Mouse (Mus musculus): Measurements from ENCODE around the gene Ggta1. TPM values are rescaled to one million over a fixed set of nuclear protein-coding genes. Genes with fewer than 3 reads are reported as not detected.
A peak's percentile ranks its signal among the peaks of the same experiment; 100 is the strongest.

Gene Ggta1
- total RNA-seq, 2 experiments from 2014 or later = 7.9 to 18.4 TPM

GRCm38 (mm10) chr2:35443981-35444763, 18.9 kb downstream of the Ggta1 start:
- no peak for ATAC-seq (replicated peaks; ENCODE audit: low FRiP score, poor library complexity, severe bottlenecking)

DNA sequence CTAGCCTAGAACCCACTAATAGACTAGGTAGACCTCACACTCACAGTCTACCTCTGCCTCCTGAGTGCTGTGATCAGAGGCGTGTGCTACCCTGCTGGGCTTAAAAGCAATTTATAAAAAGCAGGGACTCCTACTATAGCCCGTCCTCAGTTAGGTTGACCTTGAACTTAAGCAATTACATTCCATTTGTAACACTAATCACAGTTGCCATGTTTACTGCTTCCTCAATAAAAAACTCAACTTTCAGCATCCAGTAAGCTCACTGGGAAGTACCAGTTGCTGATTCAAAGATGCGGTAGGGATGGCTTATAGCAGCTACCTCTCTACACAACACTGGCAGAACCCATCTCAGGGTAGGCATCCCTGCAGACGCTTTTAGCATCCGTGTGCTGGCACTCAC, 19.7 kb downstream of the Ggta1 start:
- ATAC-seq (replicated peaks; ENCODE audit: low FRiP score, poor library complexity, severe bottlenecking) = no peak

- ATAC-seq (replicated peaks; ENCODE audit: low FRiP score, poor library complexity, severe bottlenecking) = no peak
Observed at GRCm38 (mm10) chr2:35442079-35442478, 21.0 kb downstream of the Ggta1 start.

GRCm38 (mm10) chr2:35441419-35441818, 21.6 kb downstream of the Ggta1 start:
- no peak for ATAC-seq (replicated peaks; ENCODE audit: low FRiP score, poor library complexity, severe bottlenecking)

- ATAC-seq (replicated peaks; ENCODE audit: low FRiP score, poor library complexity, severe bottlenecking) = no peak
Observed at GRCm38 (mm10) chr2:35440480-35440879, 22.6 kb downstream of the Ggta1 start.

GRCm38 (mm10) chr2:35437796-35438195, 25.2 kb downstream of the Ggta1 start:
- ATAC-seq (replicated peaks; ENCODE audit: low FRiP score, poor library complexity, severe bottlenecking) = no peak

- no peak for ATAC-seq (replicated peaks; ENCODE audit: low FRiP score, poor library complexity, severe bottlenecking)
Observed at GRCm38 (mm10) chr2:35434576-35435123, 28.4 kb downstream of the Ggta1 start.

- no peak for ATAC-seq (replicated peaks; ENCODE audit: low FRiP score, poor library complexity, severe bottlenecking)
Observed at GRCm38 (mm10) chr2:35433428-35433827, 29.6 kb downstream of the Ggta1 start.

- no peak for ATAC-seq (replicated peaks; ENCODE audit: low FRiP score, poor library complexity, severe bottlenecking)
Observed at GRCm38 (mm10) chr2:35432472-35432871, 30.6 kb downstream of the Ggta1 start.

- no peak for ATAC-seq (replicated peaks; ENCODE audit: low FRiP score, poor library complexity, severe bottlenecking)
Observed at GRCm38 (mm10) chr2:35432011-35432410, 31.0 kb downstream of the Ggta1 start.

- no peak for ATAC-seq (replicated peaks; ENCODE audit: low FRiP score, poor library complexity, severe bottlenecking)
Observed at GRCm38 (mm10) chr2:35430806-35431205, 32.2 kb downstream of the Ggta1 start.

DNA sequence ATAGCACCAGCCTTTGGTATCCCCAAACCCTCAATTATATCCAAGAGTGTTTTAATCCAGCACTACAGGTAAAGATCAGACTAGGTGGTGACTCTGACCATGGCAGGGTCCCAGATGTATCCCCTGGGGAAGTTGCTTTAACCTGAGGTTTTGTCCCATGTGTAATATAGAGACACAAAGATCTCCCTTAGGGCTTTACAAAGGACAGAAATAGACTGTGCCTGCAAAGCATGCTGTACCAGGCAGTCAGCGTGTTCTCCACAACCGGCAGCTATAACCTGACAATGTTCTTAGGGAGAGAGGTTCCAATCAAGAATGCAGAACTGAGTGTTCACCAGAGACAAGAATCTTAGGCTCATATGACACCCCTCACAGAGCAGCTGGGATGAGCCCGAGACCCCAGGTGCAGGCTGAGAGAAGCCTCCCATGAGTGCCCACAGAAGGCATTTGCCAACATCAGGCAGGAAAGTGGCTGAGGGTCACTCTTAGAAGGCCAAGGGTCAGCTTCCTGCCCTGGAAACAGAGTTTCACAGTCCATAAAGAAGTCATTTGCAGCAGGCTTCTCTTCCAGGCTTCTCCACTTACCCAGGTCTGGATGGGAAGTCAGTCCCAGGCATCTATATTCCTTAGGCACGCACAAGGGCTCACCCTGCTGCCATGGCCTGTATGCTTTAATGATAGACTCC, 34.3 kb downstream of the Ggta1 start:
- no peak for ATAC-seq (replicated peaks; ENCODE audit: low FRiP score, poor library complexity, severe bottlenecking)

DNA sequence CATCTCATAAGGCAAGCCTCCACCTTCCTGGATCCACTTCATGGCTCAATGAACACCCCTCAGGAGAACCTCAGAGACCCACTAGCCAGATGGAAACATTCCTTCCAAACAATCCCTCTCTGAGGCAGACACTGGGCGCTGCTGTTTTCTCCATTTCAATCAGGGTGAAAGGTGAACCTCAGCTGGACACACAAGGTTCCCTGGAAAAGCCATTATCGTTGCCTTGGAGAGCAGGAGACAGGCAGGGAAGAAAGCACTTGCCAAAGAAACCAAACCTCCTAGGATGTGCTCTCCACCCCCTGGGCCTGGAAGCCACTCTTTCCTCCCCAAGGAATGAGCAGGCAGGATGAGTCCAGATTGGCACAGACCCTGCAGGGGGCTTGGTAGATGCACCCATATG, 35.5 kb downstream of the Ggta1 start:
- no peak for ATAC-seq (replicated peaks; ENCODE audit: low FRiP score, poor library complexity, severe bottlenecking)

GRCm38 (mm10) chr2:35423711-35424339, 39.2 kb downstream of the Ggta1 start:
- ATAC-seq (replicated peaks; ENCODE audit: low FRiP score, poor library complexity, severe bottlenecking) = no peak

DNA sequence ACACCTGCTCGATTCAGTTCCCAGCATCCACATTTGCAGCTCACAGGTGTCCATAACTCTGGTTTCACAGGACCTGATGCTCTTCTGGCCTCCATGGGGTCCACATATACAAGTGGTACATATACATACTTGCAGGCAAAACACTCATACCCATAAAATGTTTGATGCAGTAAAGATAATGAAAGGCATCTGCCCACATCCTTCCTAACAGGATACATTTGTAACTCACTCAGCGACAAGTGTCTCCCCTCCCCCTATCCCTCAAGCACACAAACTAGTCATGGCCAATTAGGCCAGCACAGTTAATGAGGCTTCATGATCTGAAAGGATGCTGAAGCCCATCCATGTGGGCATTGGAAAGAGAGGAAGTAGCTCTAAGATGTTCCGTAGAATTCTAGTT, 40.6 kb downstream of the Ggta1 start:
- no peak for ATAC-seq (replicated peaks; ENCODE audit: low FRiP score, poor library complexity, severe bottlenecking)

- ATAC-seq (replicated peaks; ENCODE audit: low FRiP score, poor library complexity, severe bottlenecking) = peak; percentile 64
Observed at GRCm38 (mm10) chr2:35420681-35421080, 42.4 kb downstream of the Ggta1 start.

DNA sequence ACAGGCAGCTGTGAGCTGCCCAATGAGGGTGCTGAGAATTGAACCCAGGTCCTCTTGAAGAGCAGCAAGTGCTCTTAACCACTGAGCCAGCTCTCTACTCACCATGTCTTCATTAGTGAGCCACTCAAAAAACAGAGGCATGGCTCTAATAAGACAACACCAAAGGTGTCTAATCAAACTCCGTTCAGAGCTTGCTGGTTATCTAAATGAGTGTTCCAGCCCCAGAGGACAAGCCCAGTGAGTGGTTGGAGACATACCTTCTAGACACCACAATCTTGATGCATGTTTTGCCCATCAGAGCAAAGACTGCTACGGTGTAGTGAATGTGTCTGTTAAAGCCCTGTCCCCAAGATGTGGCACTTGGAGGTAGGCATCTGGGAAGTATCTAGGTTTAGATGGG, 43.4 kb downstream of the Ggta1 start:
- peak; percentile 38 for ATAC-seq (replicated peaks; ENCODE audit: low FRiP score, poor library complexity, severe bottlenecking)

DNA sequence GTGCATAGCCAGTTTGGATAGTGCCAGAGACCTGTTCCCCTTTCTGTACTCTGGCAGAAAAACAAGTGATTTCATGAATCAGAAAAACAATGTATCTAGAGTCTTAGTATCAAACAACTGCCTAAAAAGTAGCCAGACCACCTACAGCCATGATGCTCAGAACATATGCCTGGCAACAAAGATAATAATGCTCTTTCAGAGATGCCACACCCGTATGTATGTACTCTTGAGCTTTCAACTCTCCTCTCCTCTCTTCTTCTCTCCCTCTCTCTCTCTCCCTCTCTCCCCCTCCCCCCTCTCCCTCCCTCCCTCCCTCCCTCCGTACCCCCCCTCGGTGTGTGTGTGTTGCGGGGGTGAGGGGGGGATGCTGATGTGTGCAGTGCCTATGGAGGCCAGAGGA, 43.8 kb downstream of the Ggta1 start:
- ATAC-seq (replicated peaks; ENCODE audit: low FRiP score, poor library complexity, severe bottlenecking) = no peak

GRCm38 (mm10) chr2:35417231-35417630, 45.8 kb downstream of the Ggta1 start:
- ATAC-seq (replicated peaks; ENCODE audit: low FRiP score, poor library complexity, severe bottlenecking) = no peak

- no peak for ATAC-seq (replicated peaks; ENCODE audit: low FRiP score, poor library complexity, severe bottlenecking)
Observed at GRCm38 (mm10) chr2:35416473-35416872, 46.6 kb downstream of the Ggta1 start.

DNA sequence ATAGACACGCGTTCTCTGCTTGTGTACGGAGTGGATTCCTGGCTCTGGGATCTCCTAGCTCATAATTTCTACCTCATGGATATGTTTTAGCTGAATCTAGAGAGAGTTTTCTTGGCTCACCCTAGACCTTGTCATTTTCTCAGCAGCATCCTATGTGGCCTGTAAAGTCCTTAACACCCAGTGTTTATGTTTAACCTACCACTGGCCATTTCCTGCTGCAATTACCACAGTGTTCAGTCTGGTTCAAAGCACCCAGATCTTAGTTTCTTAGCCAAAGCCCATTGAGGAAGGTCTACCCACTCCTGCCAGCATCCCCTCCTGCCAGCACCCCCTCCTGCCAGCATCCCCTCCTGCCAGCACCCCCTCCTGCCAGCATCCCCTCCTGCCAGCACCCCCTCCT, 50.2 kb downstream of the Ggta1 start:
- no peak for ATAC-seq (replicated peaks; ENCODE audit: low FRiP score, poor library complexity, severe bottlenecking)
